Mouse (Mus musculus) cerebellum, adult 8-10 months (tissue): ENCODE measurements at regions not wholly inside any gene's neighbourhood (a gene's known extent, or its start where the extent isn't known, plus 50 kb on each side); places are given as distances from the start of the nearest gene placed in this dataset.

ENCODE experiments used
- DNase-seq: peaks from one replicate; pipeline ENCODE4 v3.0.0; 2022

GRCm38 (mm10) chr8:116373063-116373462 lies 131.7 kb upstream of the Dynlrb2 start:
- DNase-seq, result peak; percentile 30

- DNase-seq, result peak; percentile 79
Measured at GRCm38 (mm10) chr8:116372574-116372973, 132.2 kb upstream of the Dynlrb2 start.

- DNase-seq, result no peak
Measured at GRCm38 (mm10) chr8:116372056-116372455, 132.7 kb upstream of the Dynlrb2 start.

DNA sequence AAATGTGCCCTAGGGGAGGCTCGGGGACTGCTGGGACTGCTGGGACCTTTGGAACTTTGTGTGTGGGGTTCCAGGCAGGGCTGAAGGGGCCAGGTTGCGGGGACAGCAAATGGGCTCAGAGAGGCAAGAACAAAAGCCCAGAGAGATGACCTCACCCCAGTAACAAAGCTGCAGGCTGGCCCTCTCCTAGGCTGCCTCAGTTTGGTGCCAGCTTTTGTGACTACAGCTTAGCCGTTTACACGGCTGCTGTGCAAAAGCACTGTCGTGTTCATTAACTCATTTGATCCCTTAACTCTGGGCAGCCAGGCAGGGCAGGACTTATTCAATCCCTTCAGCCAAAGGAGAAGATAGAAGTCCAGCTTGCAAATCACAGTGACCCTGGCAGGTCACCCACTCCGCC lies 137.3 kb upstream of the Dynlrb2 start:
- DNase-seq, result no peak

- DNase-seq, result no peak
Measured at GRCm38 (mm10) chr8:116366706-116367105, 138.1 kb upstream of the Dynlrb2 start.

DNA sequence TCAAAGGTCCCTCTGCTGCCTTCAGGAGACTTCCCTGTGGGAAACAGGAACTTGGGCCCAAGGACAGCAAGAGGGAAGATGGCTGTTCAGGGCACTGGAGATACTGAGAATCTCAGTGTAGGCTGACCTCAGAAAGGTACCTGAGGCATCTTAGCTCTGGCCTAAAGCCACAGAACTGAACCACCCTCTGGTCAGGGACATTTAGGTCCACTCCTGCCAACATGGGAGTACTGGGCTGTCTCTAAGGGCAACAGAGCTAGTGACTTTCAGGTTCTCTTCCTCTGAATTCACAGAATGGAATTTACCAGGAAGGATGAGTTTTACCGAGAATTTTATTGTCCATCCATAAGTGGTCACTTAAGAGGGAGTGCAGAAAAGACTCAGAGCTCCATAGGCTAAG lies 140.0 kb upstream of the Dynlrb2 start:
- DNase-seq, result no peak

DNA sequence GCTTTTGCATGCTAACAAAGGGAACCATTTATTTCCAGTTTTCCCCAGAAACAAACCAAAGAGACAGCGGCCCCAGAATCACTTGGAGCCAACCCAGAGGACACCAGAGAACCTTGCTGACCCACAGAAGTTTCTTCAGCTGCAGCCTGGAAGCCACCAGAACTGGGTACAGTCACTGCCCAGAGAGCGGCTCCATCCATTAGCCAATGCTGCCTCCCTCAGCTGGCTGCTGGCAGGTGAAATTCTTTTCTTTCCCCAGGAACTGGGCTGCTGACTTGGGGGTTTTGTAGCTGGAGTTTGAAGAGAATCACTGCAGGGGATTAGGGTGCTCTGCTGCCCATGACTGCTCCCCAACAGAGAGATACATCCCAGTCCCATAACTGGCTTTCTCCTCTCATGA lies 140.6 kb upstream of the Dynlrb2 start:
- peak; percentile 32 for DNase-seq

DNA sequence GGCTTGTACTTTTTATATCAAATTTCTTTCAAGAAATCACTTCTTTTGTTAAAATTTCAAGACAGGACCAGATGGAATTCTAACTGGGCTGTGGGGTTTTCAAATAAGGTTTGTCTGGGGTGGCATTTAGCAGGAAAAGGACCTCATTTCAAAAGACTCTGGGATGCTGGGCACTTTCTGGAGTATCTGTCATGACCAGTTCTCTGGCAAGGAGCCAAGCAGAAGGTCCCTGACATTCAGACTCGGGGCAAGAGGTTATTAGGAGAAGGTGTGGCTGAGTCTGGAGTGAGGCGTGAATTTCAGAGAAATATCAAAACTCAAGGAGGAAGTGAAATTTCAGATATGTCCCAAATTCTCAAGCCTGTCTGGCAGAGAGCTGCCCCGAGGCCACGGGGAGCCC lies 142.4 kb upstream of the Dynlrb2 start:
- DNase-seq, result no peak

DNA sequence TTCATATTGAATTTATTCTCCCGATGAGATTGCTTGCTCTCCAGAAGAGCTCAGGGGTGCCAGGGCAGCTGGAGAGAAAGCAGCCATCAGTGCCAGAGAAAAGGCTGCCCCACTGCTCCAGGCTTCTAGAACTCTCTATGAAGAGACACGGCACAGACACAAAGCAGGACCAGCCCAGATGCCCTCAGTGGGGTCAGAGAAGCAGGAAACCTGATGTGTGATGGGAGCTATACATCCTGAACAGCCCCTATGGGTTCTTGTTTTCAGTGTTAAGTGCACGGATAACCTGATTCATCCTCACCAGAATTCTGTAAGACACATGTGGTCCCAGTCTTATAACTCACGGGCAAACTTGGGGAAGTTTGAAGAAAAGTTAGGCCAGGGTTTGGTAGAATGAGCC lies 145.0 kb upstream of the Dynlrb2 start:
- DNase-seq, result no peak

DNA sequence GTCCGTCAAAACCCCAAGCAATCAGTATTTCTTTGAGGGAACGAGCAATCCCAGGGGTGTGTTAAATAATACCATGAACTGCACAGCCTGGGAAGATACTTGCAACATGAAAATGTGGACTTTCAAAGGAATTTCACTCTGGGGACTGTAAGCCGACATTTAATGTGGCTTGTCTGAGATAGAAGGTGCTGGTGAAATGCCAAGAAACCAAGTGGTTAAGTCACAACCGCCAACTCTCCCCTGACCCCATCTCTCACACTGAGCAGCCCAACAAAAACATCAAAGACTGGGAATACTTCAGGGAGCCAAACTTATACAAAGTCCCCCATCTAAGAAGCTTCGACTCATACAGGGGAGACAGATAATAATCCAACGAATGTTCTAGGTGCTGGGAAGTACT lies 150.0 kb upstream of the Dynlrb2 start:
- DNase-seq, result no peak

DNA sequence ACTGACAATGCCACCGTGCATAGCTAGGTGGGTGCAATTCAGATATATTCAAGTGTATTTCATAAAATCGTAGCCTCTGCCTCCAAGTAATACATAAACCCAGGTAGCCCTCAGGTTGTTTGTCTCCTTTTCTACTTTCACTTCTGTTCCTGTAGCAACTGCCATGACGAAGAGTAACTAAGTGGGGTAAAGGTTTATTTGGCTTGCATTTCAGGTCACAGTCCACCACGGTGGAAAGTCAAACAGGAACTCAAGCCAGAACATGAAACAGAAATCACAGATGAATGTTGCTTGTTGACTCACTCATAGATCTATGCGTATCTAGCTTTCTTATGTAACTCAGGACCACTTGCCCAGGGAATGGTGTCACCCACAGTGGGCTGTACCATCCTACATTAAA lies 150.9 kb upstream of the Dynlrb2 start:
- no peak for DNase-seq

DNA sequence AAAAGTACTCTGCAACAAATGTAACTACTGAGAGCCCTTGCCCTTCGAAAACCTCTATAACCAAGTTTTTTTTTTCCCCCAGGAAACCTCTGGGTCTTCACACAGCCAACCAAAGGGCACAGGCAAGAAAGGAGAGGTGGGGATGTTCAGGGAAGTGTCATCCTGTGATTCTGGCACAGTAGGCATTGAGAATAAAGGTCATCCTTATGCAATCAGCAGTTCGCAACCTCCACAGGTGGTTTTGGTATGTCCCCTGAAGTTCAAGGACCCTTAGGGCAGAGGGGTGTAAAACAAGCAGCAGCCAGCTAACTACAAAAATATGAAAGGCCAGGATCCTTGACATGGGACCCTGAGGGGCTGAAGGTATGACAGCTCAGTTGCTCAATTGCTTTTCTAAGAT lies 152.1 kb upstream of the Dynlrb2 start:
- DNase-seq, result no peak

DNA sequence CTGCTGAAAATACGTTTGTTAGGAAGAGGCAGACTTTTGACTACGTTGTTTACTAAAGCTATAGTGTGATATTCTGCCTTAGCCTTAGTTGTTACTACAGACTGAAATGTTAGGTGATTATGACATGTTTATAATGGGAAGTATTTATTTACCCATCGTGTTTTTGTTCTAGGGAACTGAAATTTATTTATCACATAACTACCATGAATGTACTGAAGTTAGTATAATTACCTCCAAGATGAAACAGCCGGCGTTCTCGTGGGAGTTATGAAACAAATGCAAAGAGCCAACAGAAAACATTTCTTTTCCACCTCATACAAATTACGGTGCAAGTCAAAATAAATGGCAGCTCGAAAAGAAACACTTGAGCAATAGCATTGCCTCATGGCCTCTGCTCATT lies 155.8 kb upstream of the Dynlrb2 start:
- DNase-seq, result no peak

DNA sequence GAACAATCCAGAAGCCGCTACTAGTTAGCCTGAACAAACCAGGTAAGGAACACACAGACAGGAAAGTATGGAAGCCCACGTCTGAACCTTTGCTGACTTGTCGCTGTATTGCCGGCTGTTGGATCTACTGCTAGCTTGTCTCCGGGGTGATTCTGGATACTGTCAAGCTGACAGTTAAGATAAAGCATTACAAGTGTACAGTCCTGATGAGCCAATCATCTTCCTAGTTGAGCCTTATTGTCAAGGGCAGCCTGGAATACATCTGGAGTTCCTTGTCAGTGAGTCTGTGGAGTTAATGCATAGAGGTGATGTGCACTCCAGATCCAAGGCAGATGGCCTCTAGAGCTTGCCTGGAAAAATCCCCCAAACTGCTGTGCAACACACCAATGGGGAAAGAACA lies 157.8 kb upstream of the Dynlrb2 start:
- DNase-seq, result no peak

DNA sequence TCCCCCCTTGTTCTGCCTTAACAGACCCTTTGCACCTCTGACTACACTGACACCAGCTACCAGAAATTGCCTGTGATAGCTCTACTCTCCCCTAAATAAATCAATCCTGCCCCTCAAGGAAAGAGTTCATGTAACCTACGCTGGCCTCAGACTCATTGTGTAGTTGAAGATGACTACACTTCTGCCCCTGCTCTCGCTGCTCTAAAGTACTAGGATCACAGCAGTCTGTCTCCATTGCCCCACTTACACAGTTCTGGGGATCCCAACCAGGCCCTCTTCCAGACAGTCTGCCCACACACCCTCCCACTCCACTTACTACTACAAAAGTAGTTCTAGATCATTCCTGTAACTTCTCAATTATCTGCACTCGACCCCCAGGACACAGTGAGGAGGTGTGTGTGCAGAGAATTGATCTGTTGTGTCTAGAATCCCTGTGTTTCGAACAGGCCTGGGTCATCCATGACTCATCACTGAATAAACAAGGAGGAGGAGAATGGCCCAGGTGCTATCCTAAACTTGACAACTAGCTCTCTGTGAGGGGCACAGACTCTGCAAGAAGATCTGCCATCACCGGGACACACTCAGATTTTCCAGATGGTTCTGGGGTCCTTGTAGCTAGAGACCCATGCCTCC lies 160.1 kb upstream of the Dynlrb2 start:
- DNase-seq, result no peak

DNA sequence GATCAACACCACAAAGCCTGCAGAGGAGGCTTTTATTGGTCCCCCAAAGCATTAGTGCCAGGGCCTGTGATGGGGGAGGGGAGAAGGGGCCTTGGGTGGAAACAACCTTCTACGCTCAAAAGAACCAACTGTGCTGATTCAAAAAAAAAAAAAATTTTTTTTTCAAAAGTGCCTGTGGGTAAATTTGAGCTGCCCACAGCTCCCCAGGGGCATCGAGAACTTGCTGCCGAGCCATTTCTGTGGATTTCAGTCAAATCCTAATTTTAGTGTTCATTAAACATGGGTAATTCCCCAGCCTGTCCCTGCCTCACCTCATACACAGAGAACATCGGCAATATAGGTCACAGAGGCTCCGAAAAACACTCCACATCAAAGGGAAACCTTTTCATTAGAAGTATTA lies 161.2 kb upstream of the Dynlrb2 start:
- DNase-seq, result no peak

DNA sequence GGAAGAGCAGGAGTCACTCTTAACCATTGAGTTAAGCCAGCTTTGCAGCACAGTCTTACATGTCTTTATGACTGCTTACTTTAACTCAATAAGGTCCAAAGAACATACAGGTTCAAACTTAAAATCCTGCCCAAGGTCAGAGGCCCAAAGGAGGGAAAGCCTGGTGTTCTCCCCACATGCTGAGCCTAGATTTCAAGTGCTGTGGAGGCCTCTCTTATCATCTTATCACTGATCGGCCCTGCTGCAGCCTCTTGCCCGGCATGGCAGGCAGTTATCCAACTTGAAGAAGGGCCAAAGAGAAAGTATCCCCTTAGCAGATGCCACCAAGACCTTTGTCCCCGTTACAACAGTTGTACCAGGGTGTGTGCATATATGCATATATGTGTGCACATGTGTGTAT lies 170.0 kb upstream of the Dynlrb2 start:
- DNase-seq, result no peak

- DNase-seq, result no peak
Measured at GRCm38 (mm10) chr8:116334101-116334500, 170.7 kb upstream of the Dynlrb2 start.

- no peak for DNase-seq
Measured at GRCm38 (mm10) chr8:116320014-116320680, 184.6 kb upstream of the Dynlrb2 start.

DNA sequence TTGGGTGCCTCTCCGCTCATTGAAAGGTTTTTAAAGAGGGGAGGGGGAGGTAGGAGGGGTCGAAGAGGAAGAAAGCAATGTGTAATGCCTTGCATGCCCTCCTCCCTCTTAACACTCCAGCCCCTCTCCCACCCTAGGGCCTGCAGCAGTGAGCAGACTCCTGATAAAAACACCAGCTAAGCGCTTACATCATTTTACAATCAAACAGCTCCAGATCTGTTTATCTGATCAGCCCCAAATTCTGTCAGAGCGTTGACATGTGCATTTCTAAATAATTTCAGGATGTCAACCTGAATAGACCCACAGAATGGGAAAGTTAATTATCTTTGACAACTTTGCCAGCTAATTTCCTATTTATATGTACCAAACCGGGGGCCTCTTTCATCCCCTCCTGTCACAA lies 189.4 kb upstream of the Dynlrb2 start:
- no peak for DNase-seq

GRCm38 (mm10) chr8:116314429-116315092 lies 190.2 kb upstream of the Dynlrb2 start:
- DNase-seq, result no peak

GRCm38 (mm10) chr8:116298891-116299290 lies 205.9 kb upstream of the Dynlrb2 start:
- DNase-seq, result peak; percentile 81

GRCm38 (mm10) chr8:116290671-116291245 lies 214.0 kb upstream of the Dynlrb2 start:
- no peak for DNase-seq

GRCm38 (mm10) chr8:116289237-116289636 lies 215.5 kb upstream of the Dynlrb2 start:
- no peak for DNase-seq
